Mouse (Mus musculus): Measurements from ENCODE around the gene Tmem38b.
"Not testable (repeated sequence)": the region's sequence is repeated elsewhere in the genome, so short reads cannot be mapped to it uniquely, and the experiment has no call there.

- TF ChIP-seq SMC3 (IDR thresholded peaks at IDR 0.05; ENCODE audit: low read depth, low read length); CTCF (IDR thresholded peaks at IDR 0.05 in 2 of 3, conservative IDR thresholded peaks at IDR 0.05 in 1 of 3; ENCODE audit: control insufficient read depth in 1 of 3, insufficient read depth in 1 of 3, low read depth in 2 of 3, low read length in 3 of 3, poor library complexity in 1 of 3, severe bottlenecking in 1 of 3): not testable (repeated sequence)
Measured at GRCm38 (mm10) chr4:53806428-53806827, 19.4 kb upstream of the Tmem38b start.

All from MEL (cell line).